27 mouse cellular contexts compared by ENCODE assay signal in the genomic region with DNA sequence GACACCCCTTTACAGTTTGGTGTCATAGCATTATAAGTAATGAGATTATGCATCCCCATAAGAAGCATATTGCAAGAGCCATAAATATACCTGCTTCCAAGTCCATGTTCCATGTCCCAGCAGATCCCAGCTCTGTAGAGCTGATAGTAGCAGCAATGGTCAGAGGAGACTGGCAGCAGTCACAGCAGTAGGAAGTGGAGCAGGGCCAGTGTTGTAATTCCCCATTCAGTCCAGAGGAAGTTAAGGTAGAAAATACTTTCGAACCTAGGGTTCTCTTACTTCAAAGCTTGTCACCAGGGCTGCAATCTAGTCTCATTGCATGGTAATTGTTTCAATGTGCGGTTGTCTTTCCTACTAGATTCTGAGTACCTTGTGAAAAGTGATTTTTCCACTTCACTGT.
"Had no signal": no experiment of that assay in that cellular context is flagged by ENCODE, and none has a peak within 500 bp of the region (broad histone marks: within the 10 kb centered on the region; RNA-seq: fewer than 3 reads in every experiment).

No protein-coding gene starts in this region.

- ATAC-seq: hindbrain, postnatal 0 days; intestine, embryonic 16.5 days had no signal

- H3K27ac ChIP-seq: gastrocnemius, adult 2 months; heart, adult 2 months; heart, embryonic 13.5 days; heart, embryonic 15.5 days; hindbrain, embryonic 13.5 days; hindbrain, embryonic 15.5 days; hindbrain, postnatal 0 days; kidney, embryonic 15.5 days; kidney, postnatal 0 days; left cerebral cortex, adult 2 months; limb, embryonic 10.5 days; limb, embryonic 12.5 days; liver, embryonic 13.5 days had no signal

- H3K36me3 ChIP-seq: heart, embryonic 13.5 days; heart, embryonic 15.5 days; hindbrain, embryonic 13.5 days; hindbrain, embryonic 15.5 days; kidney, embryonic 15.5 days; limb, embryonic 10.5 days; limb, embryonic 12.5 days; liver, embryonic 13.5 days had no signal

- H3K4me3 ChIP-seq: gastrocnemius, adult 2 months; heart, adult 2 months; heart, embryonic 13.5 days; heart, embryonic 15.5 days; hindbrain, embryonic 13.5 days; hindbrain, embryonic 15.5 days; kidney, embryonic 15.5 days; left cerebral cortex, adult 2 months; limb, embryonic 10.5 days; limb, embryonic 12.5 days; liver, embryonic 13.5 days had no signal

- H3K4me1 ChIP-seq: heart, embryonic 15.5 days; hindbrain, embryonic 13.5 days; hindbrain, embryonic 15.5 days; liver, embryonic 13.5 days had no signal

- DNase-seq: gastrocnemius, adult 2 months; gastrocnemius, postnatal 10 days; gastrocnemius, postnatal 25 days; heart, adult 11 months; heart, adult 2 months; heart, postnatal 14 days; heart, postnatal 36 days; kidney, adult 11 months; kidney, adult 2 months; kidney, adult 9 months; kidney, postnatal 25 days; kidney, postnatal 4 days; liver; liver, embryonic 13.5 days had no signal

- H3K9me3 ChIP-seq: heart, embryonic 13.5 days; heart, embryonic 15.5 days; hindbrain, embryonic 13.5 days; hindbrain, embryonic 15.5 days; kidney, embryonic 15.5 days; limb, embryonic 10.5 days; limb, embryonic 12.5 days; liver, embryonic 13.5 days had no signal

- H3K4me2 ChIP-seq: heart, embryonic 11.5 days; heart, embryonic 13.5 days; heart, embryonic 15.5 days; hindbrain, embryonic 13.5 days; hindbrain, embryonic 15.5 days; kidney, embryonic 15.5 days; limb, embryonic 12.5 days; liver, embryonic 11.5 days; liver, embryonic 13.5 days had no signal

- H3K9ac ChIP-seq: heart, embryonic 13.5 days; heart, embryonic 15.5 days; hindbrain, embryonic 13.5 days; hindbrain, embryonic 15.5 days; kidney, embryonic 15.5 days; limb, embryonic 12.5 days; liver, embryonic 13.5 days had no signal

- H3K27me3 ChIP-seq: heart, embryonic 13.5 days; heart, embryonic 15.5 days; hindbrain, embryonic 13.5 days; hindbrain, embryonic 15.5 days; kidney, embryonic 15.5 days; limb, embryonic 12.5 days; liver, embryonic 13.5 days had no signal
